Mouse (Mus musculus) cerebellum, adult 2 months (tissue): ENCODE data around the gene Igfbp6. TPM values are rescaled to one million over a fixed set of nuclear protein-coding genes. Genes with fewer than 3 reads are reported as not detected.

Source experiments
- DNase-seq, 2 experiments: peaks; one replicate each; pipeline ENCODE4 v3.0.0; 2021
- H3K27ac ChIP-seq: fragments of 200-500 bp; 2 replicates; pipeline ENCODE4 v1.5.1; 2012; ENCODE audit warnings: low read length, control low read depth, inconsistent platforms; ENCODE audit not compliant: insufficient read depth
- H3K27me3 ChIP-seq: fragments of 200-500 bp; 2 replicates; pipeline ENCODE4 v1.6.1; 2012; ENCODE audit warnings: inconsistent platforms, mild to moderate bottlenecking, low read length, moderate library complexity; ENCODE audit not compliant: control insufficient read depth, insufficient read depth
- H3K4me1 ChIP-seq: fragments of 200-500 bp; 2 replicates; pipeline ENCODE4 v1.6.1; 2011; ENCODE audit warnings: low read length; ENCODE audit not compliant: control insufficient read depth, insufficient read depth
- H3K4me3 ChIP-seq: fragments of 200-500 bp; replicated peaks from 2 replicates; pipeline ENCODE3; 2011; ENCODE audit warnings: mild to moderate bottlenecking, low read depth, low read length, control low read depth; ENCODE audit not compliant: insufficient read depth
- CTCF ChIP-seq: fragments of 200-500 bp; IDR thresholded peaks from 2 replicates; pipeline ENCODE4 v1.5.1; 2011; ENCODE audit warnings: low read depth, mild to moderate bottlenecking, control low read depth, low read length, moderate library complexity, borderline replicate concordance; ENCODE audit not compliant: insufficient read depth
- POLR2A ChIP-seq: fragments of 200-500 bp; IDR thresholded peaks from 2 replicates; pipeline ENCODE4 v1.6.1; 2011; ENCODE audit warnings: low read length, control low read depth, borderline replicate concordance; ENCODE audit not compliant: insufficient read depth
- WGBS: fragments of 180-500 bp; shearing (Covaris S2); methylation state at CpG from one replicate; pipeline ENCODE4 v1.1.7; 2018; 5-methylcytosine and 5-hydroxymethylcytosine counted together
- polyA plus RNA-seq: library from polyadenylated mRNA; depleted of rRNA; stranded (reverse); fragments of >200 nt; gene quantifications from 2 replicates; pipeline ENCODE4 v1.2.3, GENCODE M21; 2012

Igfbp6 gene
- polyA plus RNA-seq, 1 experiment: 15.0 TPM

DNA sequence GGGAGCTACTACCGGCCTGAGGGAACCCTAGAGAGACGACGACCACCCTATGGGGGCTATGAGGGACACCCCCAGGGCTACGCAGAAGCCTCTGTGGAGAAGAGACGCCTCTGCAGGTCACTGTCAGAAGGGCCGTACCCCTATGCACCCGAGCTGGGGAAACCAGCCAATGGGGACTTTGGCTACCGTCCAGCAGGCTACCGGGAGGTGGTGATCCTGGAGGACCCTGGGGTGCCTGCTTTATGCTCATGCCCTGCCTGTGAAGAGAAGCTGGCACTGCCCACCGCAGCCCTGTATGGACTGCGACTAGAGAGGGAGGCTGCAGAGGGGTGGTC is 32.7 kb upstream of the Igfbp6 start:
- WGBS: 45% methylated on average over 11 of the region's 11 CpGs

DNA sequence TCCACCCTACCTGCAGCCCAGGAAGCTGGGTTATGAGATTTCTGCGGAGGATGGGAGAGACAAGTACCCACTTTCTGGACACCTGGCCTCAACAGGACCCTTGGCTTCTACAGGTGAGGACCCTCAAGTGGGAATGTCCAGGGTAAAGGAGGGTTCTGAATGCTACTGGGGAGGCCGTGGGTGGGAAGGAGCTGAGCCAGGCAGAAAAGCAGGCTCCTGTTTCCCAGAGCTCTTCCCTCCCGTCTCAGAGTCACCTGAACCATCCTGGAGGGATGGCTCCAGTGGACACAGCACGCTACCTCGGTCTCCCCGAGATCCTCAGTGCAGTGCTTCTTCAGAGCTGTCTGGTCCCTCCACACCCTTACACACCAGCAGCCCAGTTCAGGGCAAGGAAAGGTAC is 32.0 kb upstream of the Igfbp6 start:
- WGBS: 95% methylated on average over 6 of the region's 6 CpGs
- H3K4me3 ChIP-seq: no peak overlapping the region
- H3K27me3 ChIP-seq: no peaks in the 10 kb centered on the region
- no peak for DNase-seq
- TF ChIP-seq CTCF: no peak
- TF ChIP-seq POLR2A: no peak
- no peak overlapping the region for H3K27ac ChIP-seq
- peaks cover 48% of the 10 kb centered on the region for H3K4me1 ChIP-seq

More for the DNA sequence above, 32.7 kb upstream of the Igfbp6 start:
- DNase-seq: peak in 1 of 2 experiments; percentile 45
- TF ChIP-seq POLR2A (no peak), CTCF (no peak)
- Histone ChIP-seq H3K4me3 (no peak overlapping the region), H3K4me1 (peaks cover 41% of the 10 kb centered on the region), H3K27me3 (no peaks in the 10 kb centered on the region), H3K27ac (no peak overlapping the region)

DNA sequence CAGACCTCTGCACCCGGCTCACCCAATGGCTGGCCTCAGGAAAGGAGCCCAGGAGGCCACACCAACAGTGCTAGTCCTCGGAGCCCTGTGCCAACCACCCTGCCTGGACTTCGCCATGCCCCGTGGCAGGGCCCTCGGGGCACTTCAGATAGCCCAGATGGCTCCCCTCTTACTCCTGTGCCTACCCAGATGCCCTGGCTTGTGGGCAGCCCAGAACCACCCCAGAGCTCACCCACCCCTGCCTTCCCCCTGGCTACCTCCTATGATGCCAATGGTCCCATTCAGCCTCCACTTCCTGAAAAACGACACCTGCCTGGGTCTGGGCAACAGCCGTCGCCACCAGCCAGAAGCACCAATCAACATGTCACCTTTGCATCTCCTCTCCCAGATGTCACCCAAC is 31.3 kb upstream of the Igfbp6 start:
- DNase-seq: no peak
- Histone ChIP-seq H3K27ac (no peak overlapping the region), H3K27me3 (no peaks in the 10 kb centered on the region), H3K4me3 (no peak overlapping the region), H3K4me1 (peaks cover 52% of the 10 kb centered on the region)
- 46% methylated on average over 8 of the region's 8 CpGs for WGBS
- TF ChIP-seq CTCF (no peak), POLR2A (no peak)

DNA sequence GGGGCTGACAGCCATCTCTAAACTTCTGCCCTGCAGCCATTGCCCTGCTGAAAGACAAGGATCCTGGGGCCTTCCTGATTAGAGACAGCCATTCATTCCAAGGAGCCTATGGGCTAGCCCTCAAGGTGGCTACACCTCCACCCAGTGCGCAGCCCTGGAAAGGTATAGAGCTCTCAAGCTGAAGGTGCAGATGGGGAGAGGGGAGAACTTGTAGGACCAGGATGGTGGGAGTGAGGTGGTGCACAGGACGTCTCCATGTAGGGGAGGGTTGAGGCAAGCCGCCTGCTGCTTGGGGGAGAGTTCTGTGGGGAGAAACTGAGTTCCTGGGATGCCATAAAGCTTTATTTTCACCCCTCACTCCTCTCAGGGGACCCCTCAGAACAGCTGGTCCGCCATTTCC is 30.5 kb upstream of the Igfbp6 start:
- no peak for TF ChIP-seq POLR2A
- no peak for TF ChIP-seq CTCF
- no peak overlapping the region for H3K27ac ChIP-seq
- peaks cover 55% of the 10 kb centered on the region for H3K4me1 ChIP-seq
- H3K4me3 ChIP-seq: no peak overlapping the region
- no peaks in the 10 kb centered on the region for H3K27me3 ChIP-seq
- DNase-seq: no peak
- 93% methylated on average over 4 of the region's 4 CpGs for WGBS

DNA sequence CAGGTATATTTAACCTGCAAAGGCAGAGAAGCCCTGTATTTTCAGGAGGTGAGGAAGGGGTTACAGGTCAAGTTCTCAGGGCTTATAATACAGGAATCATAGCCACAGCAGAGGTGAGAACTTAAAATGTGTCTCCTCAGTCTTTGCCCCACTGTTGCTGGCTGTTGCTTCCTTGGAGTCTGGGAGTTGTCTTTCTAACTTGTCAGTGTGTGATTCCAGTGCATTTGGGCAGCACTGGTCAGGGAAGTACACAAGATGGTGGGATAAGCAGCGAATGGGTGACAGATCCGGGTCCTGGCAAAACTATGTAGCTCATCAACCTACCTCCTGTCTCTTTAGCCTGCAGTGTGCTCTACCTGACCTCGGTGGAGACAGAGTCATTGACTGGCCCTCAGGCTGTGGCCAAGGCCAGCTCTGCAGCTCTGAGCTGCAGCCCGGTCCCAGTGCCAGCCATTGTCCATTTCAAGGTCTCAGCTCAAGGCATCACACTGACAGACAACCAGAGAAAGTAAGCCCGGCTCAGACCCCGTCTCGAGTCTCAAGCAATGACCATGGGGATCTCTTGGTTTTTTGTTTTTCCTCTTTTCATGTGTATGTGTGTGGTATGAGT is 29.4 kb upstream of the Igfbp6 start:
- H3K27ac ChIP-seq: no peak overlapping the region
- TF ChIP-seq POLR2A: no peak
- TF ChIP-seq CTCF: no peak
- H3K27me3 ChIP-seq: no peaks in the 10 kb centered on the region
- 66% methylated on average over 7 of the region's 7 CpGs for WGBS
- H3K4me1 ChIP-seq: peaks cover 58% of the 10 kb centered on the region
- H3K4me3 ChIP-seq: no peak overlapping the region
- no peak for DNase-seq

DNA sequence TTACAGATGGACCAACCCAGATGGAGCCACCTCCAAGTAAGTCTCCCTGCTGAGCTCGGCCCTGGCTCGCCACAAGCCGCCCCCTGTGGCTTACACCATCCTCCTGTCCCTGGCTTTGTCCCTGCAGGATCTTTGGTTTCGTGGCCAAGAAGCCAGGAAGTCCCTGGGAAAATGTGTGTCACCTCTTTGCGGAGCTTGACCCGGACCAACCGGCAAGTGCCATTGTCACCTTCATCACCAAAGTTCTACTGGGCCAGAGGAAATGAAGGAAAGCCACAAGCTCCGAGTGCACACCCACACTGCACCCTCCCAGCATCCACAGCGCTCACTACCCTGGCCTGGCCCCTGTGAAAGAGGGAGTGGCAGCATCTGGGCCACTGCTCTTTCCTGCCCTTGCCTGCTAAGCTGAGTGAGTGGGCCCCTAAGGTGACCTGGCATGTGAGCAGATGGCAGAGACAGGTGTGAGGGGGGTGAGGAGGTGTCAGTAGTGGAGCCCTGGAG is 28.4 kb upstream of the Igfbp6 start:
- TF ChIP-seq CTCF (no peak), POLR2A (no peak)
- peak; percentile 68 to 69 for DNase-seq
- Histone ChIP-seq H3K4me1 (peaks cover 67% of the 10 kb centered on the region), H3K27ac (no peak overlapping the region), H3K27me3 (no peaks in the 10 kb centered on the region), H3K4me3 (no peak overlapping the region)
- WGBS: 7% methylated on average over 9 of the region's 9 CpGs

DNA sequence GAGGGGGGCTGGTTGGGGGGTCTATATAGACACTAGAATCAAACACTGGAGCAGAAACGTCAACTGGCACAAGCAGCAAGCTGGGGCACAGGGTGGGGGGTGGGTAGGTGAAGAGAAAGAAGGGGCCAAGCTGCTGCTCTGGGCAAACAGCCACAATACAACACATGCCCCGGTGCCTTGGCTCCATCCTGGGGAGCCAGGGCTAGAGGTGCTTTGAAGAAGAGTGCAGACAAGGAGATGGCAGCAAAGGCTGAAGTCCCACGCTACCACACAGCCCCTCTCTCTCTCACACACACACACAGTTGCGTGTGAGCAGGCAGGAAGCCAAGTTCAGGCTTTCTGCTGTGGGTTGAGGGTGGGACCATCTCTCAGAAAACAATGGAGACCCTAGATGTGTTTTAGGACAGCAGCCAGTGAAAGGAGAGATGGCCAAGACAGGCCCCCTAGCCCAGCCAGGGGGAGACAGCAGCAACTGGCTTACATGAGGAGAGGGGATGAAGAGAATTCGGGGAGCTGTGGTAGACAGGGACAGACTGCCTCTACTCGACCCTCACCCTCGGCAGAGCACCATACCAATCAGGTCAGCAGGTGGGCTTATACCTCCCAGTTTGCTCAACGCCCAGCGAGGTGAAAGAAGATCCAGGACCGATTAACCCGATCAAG is 27.3 kb upstream of the Igfbp6 start:
- peaks cover 74% of the 10 kb centered on the region for H3K4me1 ChIP-seq
- WGBS: 32% methylated on average over 11 of the region's 11 CpGs
- peak; percentile 41 to 55 for DNase-seq
- H3K27me3 ChIP-seq: no peaks in the 10 kb centered on the region
- H3K27ac ChIP-seq: no peak overlapping the region
- H3K4me3 ChIP-seq: no peak overlapping the region
- TF ChIP-seq CTCF: no peak
- TF ChIP-seq POLR2A: no peak
